Mouse (Mus musculus): ENCODE data around the gene Mrgprb2.

Mrgprb2 gene

GRCm38 (mm10) chr7:48557986-48558385 is at the start of gene Mrgprb2:
Mrgprb2 (minus strand) TSS chr7:48558086.
- DNase-seq (ENCODE audit: low read depth, low spot score): no peak

Data from mesoderm, embryonic 11.5 days (tissue).